Mouse (Mus musculus) neural tube, embryonic 10.5 days (tissue): ENCODE measurements around the gene Ide.

Experiments used
- DNase-seq: peaks from one replicate; pipeline ENCODE4 v3.0.0-alpha.2; 2017; ENCODE audit warnings: low spot score; ENCODE audit errors: extremely low spot score

The Ide gene

GRCm38 (mm10) chr19:37337752-37338151 lies at the start of gene Ide:
Ide (minus strand) TSS chr19:37337852.
- no peak for DNase-seq

- no peak for DNase-seq
Measured at GRCm38 (mm10) chr19:37386126-37386525, 48.5 kb upstream of the Ide start.

- no peak for DNase-seq
Measured at GRCm38 (mm10) chr19:37378816-37379215, 41.2 kb upstream of the Ide start.

GRCm38 (mm10) chr19:37377404-37377990 lies 39.8 kb upstream of the Ide start:
- DNase-seq: no peak

GRCm38 (mm10) chr19:37376841-37377240 lies 39.2 kb upstream of the Ide start:
- no peak for DNase-seq

GRCm38 (mm10) chr19:37375755-37376615 lies 38.3 kb upstream of the Ide start, which contains the start of gene Kif11:
Kif11 (plus strand) TSS chr19:37376403.
- peak; percentile 94 for DNase-seq

GRCm38 (mm10) chr19:37374941-37375754 lies 37.5 kb upstream of the Ide start:
- no peak for DNase-seq

GRCm38 (mm10) chr19:37370356-37370755 lies 32.7 kb upstream of the Ide start:
- no peak for DNase-seq

GRCm38 (mm10) chr19:37369921-37370320 lies 32.3 kb upstream of the Ide start:
- no peak for DNase-seq

GRCm38 (mm10) chr19:37368990-37369389 lies 31.3 kb upstream of the Ide start:
- DNase-seq: no peak

- no peak for DNase-seq
Measured at GRCm38 (mm10) chr19:37363128-37363939, 25.7 kb upstream of the Ide start.

GRCm38 (mm10) chr19:37362545-37362944 lies 24.9 kb upstream of the Ide start:
- no peak for DNase-seq

- DNase-seq: no peak
Measured at GRCm38 (mm10) chr19:37360044-37360443, 22.4 kb upstream of the Ide start.

GRCm38 (mm10) chr19:37353331-37353730 lies 15.7 kb upstream of the Ide start:
- no peak for DNase-seq

- DNase-seq: no peak
Measured at GRCm38 (mm10) chr19:37352756-37353155, 15.1 kb upstream of the Ide start.

GRCm38 (mm10) chr19:37348952-37349351 lies 11.3 kb upstream of the Ide start:
- no peak for DNase-seq

GRCm38 (mm10) chr19:37348331-37348730 lies 10.7 kb upstream of the Ide start:
- DNase-seq: no peak

GRCm38 (mm10) chr19:37346258-37346657 lies 8.6 kb upstream of the Ide start:
- DNase-seq: no peak

GRCm38 (mm10) chr19:37343899-37344298 lies 6.2 kb upstream of the Ide start:
- no peak for DNase-seq

GRCm38 (mm10) chr19:37340931-37341330 lies 3.3 kb upstream of the Ide start:
- no peak for DNase-seq

GRCm38 (mm10) chr19:37340495-37340894 lies 2.8 kb upstream of the Ide start:
- no peak for DNase-seq
